Mouse (Mus musculus) CH12.LX (cell line): Measurements from ENCODE around the gene Tti1. TPM values are rescaled to one million over a fixed set of nuclear protein-coding genes. Genes with fewer than 3 reads are reported as not detected.

Experiments
- DNase-seq: peaks from one replicate; pipeline ENCODE4 v3.0.0-alpha.2; 2013; ENCODE audit errors: extremely low read depth
- H3K27ac ChIP-seq: 2 replicates; pipeline ENCODE4 v1.5.1; 2012; ENCODE audit warnings: low read depth, mild to moderate bottlenecking, control low read depth, moderate library complexity; ENCODE audit not compliant: insufficient read depth
- H3K27me3 ChIP-seq: replicated peaks from 2 replicates; pipeline ENCODE3; 2012; ENCODE audit warnings: inconsistent platforms
- H3K36me3 ChIP-seq, 2 experiments: replicated peaks in 1 of 2; 2 replicates each; pipeline versions ENCODE3 to v1.6.1; 2012; ENCODE audit warnings: inconsistent platforms in 1 of 2, low read length in 1 of 2, mild to moderate bottlenecking in 1 of 2, mixed read lengths in 1 of 2, moderate library complexity in 1 of 2; ENCODE audit not compliant: control insufficient read depth in 1 of 2, insufficient read depth in 1 of 2
- H3K4me1 ChIP-seq, 2 experiments: 2 replicates each; pipeline ENCODE4 v1.6.1; 2012; ENCODE audit warnings: inconsistent platforms in 1 of 2, moderate library complexity in 1 of 2; ENCODE audit not compliant: insufficient read depth in 2 of 2, control insufficient read depth in 1 of 2
- H3K4me2 ChIP-seq: 2 replicates; pipeline ENCODE4 v1.6.1; 2012; ENCODE audit warnings: low read depth, mild to moderate bottlenecking, control low read depth; ENCODE audit not compliant: poor library complexity, insufficient read depth, severe bottlenecking
- H3K4me3 ChIP-seq, 3 experiments: fragments of 150-350 bp in 1 of 3; sonication (generic) in 1 of 3; replicated peaks in 1 of 3; 2 replicates each; pipeline versions ENCODE3 to v1.5.1; 2011 to 2012; ENCODE audit warnings: low read depth in 2 of 3, low read length in 2 of 3, mild to moderate bottlenecking in 2 of 3, moderate library complexity in 2 of 3, control low read depth in 1 of 3, improper control_type of control experiment in 1 of 3, inconsistent platforms in 1 of 3, mixed read lengths in 1 of 3; ENCODE audit not compliant: poor library complexity in 1 of 3
- H3K79me2 ChIP-seq: replicated peaks from 2 replicates; pipeline ENCODE4 v1.6.1; 2012; ENCODE audit warnings: mild to moderate bottlenecking, moderate library complexity; ENCODE audit not compliant: control insufficient read depth, poor library complexity, insufficient read depth, severe bottlenecking; ENCODE audit errors: extremely low read depth
- H3K9ac ChIP-seq: 2 replicates; pipeline ENCODE4 v1.6.1; 2012; ENCODE audit warnings: low read depth, mild to moderate bottlenecking, control low read depth, moderate library complexity; ENCODE audit not compliant: insufficient read depth
- H3K9me3 ChIP-seq: replicated peaks from 2 replicates; pipeline ENCODE3; 2012; ENCODE audit warnings: low read length, inconsistent platforms, mixed read lengths
- BHLHE40 ChIP-seq: IDR thresholded peaks from 2 replicates; pipeline ENCODE4 v1.6.1; 2011; ENCODE audit warnings: mild to moderate bottlenecking, low read depth, low read length, improper control_type of control experiment
- E2F4 ChIP-seq: IDR thresholded peaks from 2 replicates; pipeline ENCODE4 v1.6.1; 2011; ENCODE audit warnings: low read depth, low read length, improper control_type of control experiment; ENCODE audit not compliant: insufficient replicate concordance
- ELF1 ChIP-seq: IDR thresholded peaks from 2 replicates; pipeline ENCODE4 v1.6.1; 2014; ENCODE audit warnings: low read depth, mild to moderate bottlenecking, inconsistent platforms, low read length, improper control_type of control experiment
- EP300 ChIP-seq: IDR thresholded peaks from 2 replicates; pipeline ENCODE4 v1.6.1; 2011; ENCODE audit warnings: low read length, improper control_type of control experiment
- ETS1 ChIP-seq: conservative IDR thresholded peaks from 2 replicates; pipeline ENCODE4 v1.6.1; 2012; ENCODE audit warnings: low read depth, mild to moderate bottlenecking, inconsistent platforms, low read length, improper control_type of control experiment, moderate library complexity
- HCFC1 ChIP-seq: IDR thresholded peaks from 2 replicates; pipeline ENCODE4 v1.6.1; 2012; ENCODE audit warnings: low read depth, mild to moderate bottlenecking, inconsistent platforms, low read length, improper control_type of control experiment
- IRF4 ChIP-seq: IDR thresholded peaks from 2 replicates; pipeline ENCODE4 v1.6.1; 2014; ENCODE audit warnings: low read depth, mild to moderate bottlenecking, inconsistent platforms, low read length, improper control_type of control experiment
- JUN ChIP-seq: IDR thresholded peaks from 2 replicates; pipeline ENCODE4 v1.6.1; 2011; ENCODE audit warnings: low read depth, mild to moderate bottlenecking, low read length, improper control_type of control experiment, moderate library complexity; ENCODE audit not compliant: insufficient read depth
- MAFK ChIP-seq: IDR thresholded peaks from 2 replicates; pipeline ENCODE4 v1.6.1; 2011; ENCODE audit warnings: low read length, improper control_type of control experiment; ENCODE audit not compliant: insufficient replicate concordance
- MAX ChIP-seq: IDR thresholded peaks from 2 replicates; pipeline ENCODE4 v1.6.1; 2011; ENCODE audit warnings: low read length, improper control_type of control experiment
- MAZ ChIP-seq: IDR thresholded peaks from 2 replicates; pipeline ENCODE4 v1.6.1; 2012; ENCODE audit warnings: low read depth, mild to moderate bottlenecking, inconsistent platforms, low read length, improper control_type of control experiment, moderate library complexity
- MEF2A ChIP-seq: IDR thresholded peaks from 2 replicates; pipeline ENCODE4 v1.6.1; 2014; ENCODE audit warnings: low read depth, mild to moderate bottlenecking, inconsistent platforms, low read length, improper control_type of control experiment, borderline replicate concordance
- NELFE ChIP-seq: IDR thresholded peaks from 2 replicates; pipeline ENCODE4 v1.6.1; 2011; ENCODE audit warnings: low read depth, low read length, improper control_type of control experiment
- NRF1 ChIP-seq: IDR thresholded peaks from 2 replicates; pipeline ENCODE4 v1.6.1; 2014; ENCODE audit warnings: low read depth, mild to moderate bottlenecking, inconsistent platforms, low read length, improper control_type of control experiment, moderate library complexity
- PAX5 ChIP-seq: IDR thresholded peaks from 2 replicates; pipeline ENCODE4 v1.6.1; 2012; ENCODE audit warnings: low read length, inconsistent platforms, mixed read lengths
- POLR2A ChIP-seq: IDR thresholded peaks from 2 replicates; pipeline ENCODE4 v1.6.1; 2011; ENCODE audit warnings: low read depth, mild to moderate bottlenecking, improper control_type of control experiment, low read length
- POLR2AphosphoS2 ChIP-seq: IDR thresholded peaks from 2 replicates; pipeline ENCODE4 v1.6.1; 2011; ENCODE audit warnings: low read depth, low read length, improper control_type of control experiment
- SMC3 ChIP-seq: IDR thresholded peaks from 2 replicates; pipeline ENCODE4 v1.6.1; 2011; ENCODE audit warnings: low read depth, low read length, improper control_type of control experiment
- TBP ChIP-seq: conservative IDR thresholded peaks from 2 replicates; pipeline ENCODE4 v1.6.1; 2011; ENCODE audit warnings: low read depth, low read length, improper control_type of control experiment
- TCF12 ChIP-seq: IDR thresholded peaks from 2 replicates; pipeline ENCODE4 v1.6.1; 2014; ENCODE audit warnings: low read depth, mild to moderate bottlenecking, inconsistent platforms, low read length, improper control_type of control experiment
- UBTF ChIP-seq: IDR thresholded peaks from 2 replicates; pipeline ENCODE4 v1.6.1; 2012; ENCODE audit warnings: low read depth, mild to moderate bottlenecking, inconsistent platforms, low read length, improper control_type of control experiment, moderate library complexity
- USF1 ChIP-seq: IDR thresholded peaks from 2 replicates; pipeline ENCODE4 v1.6.1; 2014; ENCODE audit warnings: low read depth, mild to moderate bottlenecking, inconsistent platforms, low read length, improper control_type of control experiment
- USF2 ChIP-seq: conservative IDR thresholded peaks from 2 replicates; pipeline ENCODE4 v1.6.1; 2011; ENCODE audit warnings: low read depth, low read length, improper control_type of control experiment
- ZC3H11A ChIP-seq: IDR thresholded peaks from 2 replicates; pipeline ENCODE4 v1.6.1; 2012; ENCODE audit warnings: low read depth, mild to moderate bottlenecking, inconsistent platforms, low read length, improper control_type of control experiment
- ZNF384 ChIP-seq: IDR thresholded peaks from 2 replicates; pipeline ENCODE4 v1.6.1; 2012; ENCODE audit warnings: low read depth, low read length, improper control_type of control experiment, inconsistent platforms
- dilution Hi-C: fragments of 300-500 bp; cut with MboI; formaldehyde crosslinking; loops from 2 replicates; pipeline ENCODE4 v1.14.3; 2020; ENCODE audit warnings: low sequenced_read_pairs; ENCODE audit not compliant: extremely low pct_unique_long_range_greater_than_20kb, extremely low pct_ligation_motif_present
- in situ Hi-C: fragments of 300-500 bp; cut with MboI; formaldehyde crosslinking; loops from 3 replicates; pipeline ENCODE4 v1.14.3; 2019; ENCODE audit warnings: low sequenced_read_pairs, low pct_ligation_motif_present, low pct_unique_long_range_greater_than_20kb, mixed read lengths
- polyA plus RNA-seq: library from polyadenylated mRNA; unstranded; fragments of >175 nt; gene quantifications from 2 replicates; pipeline ENCODE4 v1.2.1, GENCODE M21; 2012; ENCODE audit warnings: low read depth; ENCODE audit not compliant: insufficient read length
- total RNA-seq, 2 experiments: library from RNA; depleted of rRNA; stranded (reverse); fragments of 300-350 nt in 1 of 2; fragments of >200 nt in 1 of 2; gene quantifications; 2 replicates each; pipeline ENCODE4 v1.2.3; 2012 to 2014

The Tti1 gene
- total and polyA plus RNA-seq, 3 experiments: 19.7 to 27.2 (median 19.8) TPM

DNA sequence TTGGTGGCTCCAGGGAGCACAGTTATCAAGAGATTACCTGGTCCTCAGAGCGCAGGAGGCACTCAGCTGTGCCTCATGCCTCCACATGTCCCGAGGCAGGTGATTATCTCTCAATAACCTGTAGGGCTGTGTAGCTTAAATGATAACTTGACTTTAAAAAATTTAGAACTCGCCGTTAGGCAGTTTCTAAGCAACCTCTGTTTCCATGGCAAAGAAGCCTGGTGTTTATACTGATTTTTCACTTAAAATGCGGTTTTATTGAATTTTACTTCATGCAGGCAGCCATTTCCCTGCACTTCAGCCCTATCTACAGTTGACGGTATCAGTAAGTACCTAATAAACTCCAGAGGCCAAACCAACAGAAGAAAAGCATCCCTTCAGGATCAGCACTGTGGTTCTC lies 42.0 kb downstream of the Tti1 start:
- H3K9me3 ChIP-seq: no peaks in the 10 kb centered on the region
- no peak overlapping the region for H3K27ac ChIP-seq
- H3K4me1 ChIP-seq: peaks cover 0 to 14% of the 10 kb centered on the region in 2 experiments; a peak in 1 of 4 replicates
- H3K9ac ChIP-seq: no peak overlapping the region
- H3K79me2 ChIP-seq: no peaks in the 10 kb centered on the region
- peaks cover 51 to 95% of the 10 kb centered on the region in 2 experiments for H3K36me3 ChIP-seq
- dilution Hi-C loops: no loop called here
- H3K4me3 ChIP-seq: no peak overlapping the region
- no peak for TF ChIP-seq ELF1
- TF ChIP-seq NRF1: no peak
- TF ChIP-seq MAX: no peak
- no peak for TF ChIP-seq E2F4
- TF ChIP-seq MAFK: no peak
- TF ChIP-seq BHLHE40: no peak
- TF ChIP-seq TCF12: no peak
- TF ChIP-seq MAZ: no peak
- TF ChIP-seq ETS1: no peak
- TF ChIP-seq POLR2AphosphoS2: no peak
- no peak for TF ChIP-seq MEF2A
- TF ChIP-seq HCFC1: no peak
- no peak for TF ChIP-seq USF1
- TF ChIP-seq JUN: no peak
- TF ChIP-seq IRF4: no peak
- no peak for TF ChIP-seq ZNF384
- no peak for TF ChIP-seq SMC3
- no peak for TF ChIP-seq UBTF
- no peak for TF ChIP-seq PAX5
- no peak for TF ChIP-seq POLR2A
- no peak for DNase-seq
- H3K27me3 ChIP-seq: no peaks in the 10 kb centered on the region
- in situ Hi-C loops: loop anchor here (10.0 kb wide), 1 partner anchor 351 kb away; no protein-coding TSS in a partner anchor
- H3K4me2 ChIP-seq: no peak overlapping the region

DNA sequence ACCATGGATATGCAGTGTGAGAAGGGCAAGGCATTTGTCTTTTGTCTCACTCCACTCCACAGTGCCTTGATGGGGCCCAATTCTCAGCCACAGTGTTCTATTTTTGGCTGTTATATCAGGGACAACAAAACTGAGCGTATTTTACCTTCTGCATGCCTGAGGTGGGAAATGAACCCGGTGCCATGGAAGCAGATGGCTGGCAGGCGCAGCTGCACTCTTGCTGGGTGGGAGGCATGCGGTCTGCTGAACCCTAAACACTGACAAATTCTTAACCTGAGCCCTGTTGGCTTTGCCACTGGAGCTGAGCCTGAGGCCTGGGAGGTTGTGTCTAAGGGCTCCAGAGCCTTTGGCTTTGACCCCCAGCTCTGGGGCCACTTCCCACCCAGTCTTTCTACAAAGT lies 42.6 kb downstream of the Tti1 start:
- no peaks in the 10 kb centered on the region for H3K79me2 ChIP-seq
- no peak overlapping the region for H3K9ac ChIP-seq
- peaks cover 46 to 95% of the 10 kb centered on the region in 2 experiments for H3K36me3 ChIP-seq
- H3K4me3 ChIP-seq: no peak overlapping the region
- no peak for DNase-seq
- H3K27ac ChIP-seq: no peak overlapping the region
- dilution Hi-C loops (no loop called here), in situ Hi-C loops (loop anchor here (10.0 kb wide), 1 partner anchor 351 kb away; no protein-coding TSS in a partner anchor)
- peaks cover 0 to 14% of the 10 kb centered on the region in 2 experiments; a peak in 1 of 4 replicates for H3K4me1 ChIP-seq
- H3K27me3 ChIP-seq: no peaks in the 10 kb centered on the region
- no peak for TF ChIP-seq USF2
- no peak for TF ChIP-seq EP300
- no peak for TF ChIP-seq MAZ
- no peak for TF ChIP-seq USF1
- no peak for TF ChIP-seq TBP
- TF ChIP-seq JUN: no peak
- TF ChIP-seq ZC3H11A: no peak
- TF ChIP-seq NELFE: no peak
- no peak overlapping the region for H3K4me2 ChIP-seq
- no peaks in the 10 kb centered on the region for H3K9me3 ChIP-seq
